ENCODE assay signal across 24 mouse cellular contexts in genomic region chr10:83234391-83234790, GRCm38 (mm10).
DNase-seq lines count a peak whose midpoint lies in the region; ATAC-seq and TF ChIP-seq lines count a peak whose summit lies in the region.
"Had no signal": no experiment of that assay in that cellular context is flagged by ENCODE, and none has a peak within 500 bp of the region (broad histone marks: within the 10 kb centered on the region; RNA-seq: fewer than 3 reads in every experiment).

No protein-coding gene starts in this region.

- intact Hi-C loops in heart, postnatal 14 days (cut with DNase I): no loop called here
- intact Hi-C loops in heart, adult 2 months (cut with DNase I): no loop called here

- no peak for TF ChIP-seq EP300 in heart, adult 2 months (IDR thresholded peaks at IDR 0.05; ENCODE audit: insufficient read depth, low read depth, low read length)
- TF ChIP-seq EP300 in lung, postnatal 0 days (IDR thresholded peaks at IDR 0.05): no peak

- H3K4me1 ChIP-seq in cerebellum, adult 2 months (ENCODE audit: control insufficient read depth, insufficient read depth, low read length): peaks cover 4% of the 10 kb centered on the region; the same call in 1 of the 2 replicates
- H3K4me1 ChIP-seq in heart, adult 2 months (ENCODE audit: control insufficient read depth, insufficient read depth, low read length): no peaks in the 10 kb centered on the region
- no peaks in the 10 kb centered on the region; the same call in 1 of the 2 replicates for H3K4me1 ChIP-seq in lung, embryonic 14.5 days (ENCODE audit: insufficient read depth)
- no peaks in the 10 kb centered on the region for H3K4me1 ChIP-seq in lung, postnatal 0 days (ENCODE audit: insufficient read depth, low read depth, low read length)
- H3K4me1 ChIP-seq in bone marrow macrophage, adult 2 months (ENCODE audit: control insufficient read depth, insufficient read depth, low read length): peaks cover 20% of the 10 kb centered on the region
- H3K4me1 ChIP-seq: hindbrain, embryonic 15.5 days; liver, embryonic 15.5 days; neural tube, embryonic 15.5 days had no signal

- H3K4me2 ChIP-seq in lung, embryonic 14.5 days: no peak overlapping the region
- no peak overlapping the region for H3K4me2 ChIP-seq in lung, postnatal 0 days (replicated peaks; ENCODE audit: low read depth, low read length)
- H3K4me2 ChIP-seq: hindbrain, embryonic 15.5 days; liver, embryonic 15.5 days; midbrain, embryonic 11.5 days; neural tube, embryonic 15.5 days had no signal

- no peak for TF ChIP-seq POLR2A in cerebellum, adult 2 months (IDR thresholded peaks at IDR 0.05; ENCODE audit: borderline replicate concordance, insufficient read depth, low read length)
- TF ChIP-seq POLR2A in heart, adult 2 months (IDR thresholded peaks at IDR 0.05; ENCODE audit: insufficient read depth, low read depth, low read length): no peak
- no peak for TF ChIP-seq POLR2A in bone marrow macrophage, adult 2 months (IDR thresholded peaks at IDR 0.05; ENCODE audit: borderline replicate concordance, low read depth, low read length)

- no peaks in the 10 kb centered on the region for H3K9me3 ChIP-seq in lung, embryonic 14.5 days (ENCODE audit: low read depth, low read length)
- H3K9me3 ChIP-seq in lung, postnatal 0 days (ENCODE audit: low read length): no peaks in the 10 kb centered on the region
- H3K9me3 ChIP-seq: forebrain, embryonic 10.5 days; hindbrain, embryonic 15.5 days; limb, embryonic 10.5 days; liver, embryonic 15.5 days; neural tube, embryonic 15.5 days had no signal

- H3K9ac ChIP-seq in heart, adult 2 months (ENCODE audit: low read depth, low read length): no peak overlapping the region
- H3K9ac ChIP-seq in lung, embryonic 14.5 days: no peak overlapping the region
- no peak overlapping the region for H3K9ac ChIP-seq in lung, postnatal 0 days (replicated peaks; ENCODE audit: low read depth)
- H3K9ac ChIP-seq: forebrain, postnatal 0 days; hindbrain, embryonic 15.5 days; liver, embryonic 15.5 days; neural tube, embryonic 15.5 days had no signal

- H3K36me3 ChIP-seq in heart, adult 2 months (ENCODE audit: control insufficient read depth, insufficient read depth, low read length): no peaks in the 10 kb centered on the region
- no peaks in the 10 kb centered on the region for H3K36me3 ChIP-seq in lung, embryonic 14.5 days (ENCODE audit: insufficient read depth)
- no peaks in the 10 kb centered on the region for H3K36me3 ChIP-seq in lung, postnatal 0 days (ENCODE audit: insufficient read depth, low read length)
- H3K36me3 ChIP-seq: forebrain, embryonic 10.5 days; hindbrain, embryonic 15.5 days; limb, embryonic 10.5 days; liver, embryonic 15.5 days; neural tube, embryonic 15.5 days had no signal

- no peaks in the 10 kb centered on the region for H3K27me3 ChIP-seq in cerebellum, adult 2 months (ENCODE audit: control insufficient read depth, insufficient read depth, low read length)
- no peaks in the 10 kb centered on the region for H3K27me3 ChIP-seq in heart, adult 2 months (ENCODE audit: control insufficient read depth, insufficient read depth, low read length)
- H3K27me3 ChIP-seq in lung, embryonic 14.5 days (ENCODE audit: insufficient read depth, low read length): no peaks in the 10 kb centered on the region
- H3K27me3 ChIP-seq in lung, postnatal 0 days (replicated peaks; ENCODE audit: insufficient read depth, low read length): no peaks in the 10 kb centered on the region
- H3K27me3 ChIP-seq: hindbrain, embryonic 15.5 days; liver, embryonic 15.5 days; neural tube, embryonic 15.5 days; Patski had no signal

- no peak for ATAC-seq in lung, embryonic 14.5 days (ENCODE audit: insufficient read depth)
- ATAC-seq in lung, postnatal 0 days: no peak
- ATAC-seq: CD4-positive, CD25-positive, alpha-beta regulatory T cell, adult 4 months; forebrain, postnatal 0 days; Patski had no signal

- no peaks in the 10 kb centered on the region for H3K79me2 ChIP-seq in heart, adult 2 months (replicated peaks; ENCODE audit: control insufficient read depth, insufficient read depth, low read length)

- 13% methylated on average over 4 of the region's 4 CpGs for WGBS in cerebellum, adult 2 months
- 41% methylated on average over 4 of the region's 4 CpGs for WGBS in heart, adult 2 months
- WGBS in lung, embryonic 14.5 days: 36% methylated on average over 4 of the region's 4 CpGs
- WGBS in lung, postnatal 0 days: 32% methylated on average over 4 of the region's 4 CpGs

- no peak overlapping the region for H3K27ac ChIP-seq in cerebellum, adult 2 months (ENCODE audit: insufficient read depth, low read length)
- H3K27ac ChIP-seq in heart, adult 2 months: no peak overlapping the region
- no peak overlapping the region for H3K27ac ChIP-seq in lung, embryonic 14.5 days (ENCODE audit: low read depth)
- H3K27ac ChIP-seq in lung, postnatal 0 days (ENCODE audit: low read length): no peak overlapping the region
- peak overlapping the region; percentile 34 for H3K27ac ChIP-seq in bone marrow macrophage, adult 2 months (ENCODE audit: insufficient read depth, low read depth, low read length)
- H3K27ac ChIP-seq: forebrain, embryonic 10.5 days; hindbrain, embryonic 15.5 days; left cerebral cortex, adult 2 months; limb, embryonic 10.5 days; liver, embryonic 15.5 days; neural tube, embryonic 15.5 days had no signal

- H3K4me3 ChIP-seq in cerebellum, adult 2 months (replicated peaks; ENCODE audit: insufficient read depth, low read depth, low read length): no peak overlapping the region
- H3K4me3 ChIP-seq in heart, adult 2 months: no peak overlapping the region
- H3K4me3 ChIP-seq in lung, embryonic 14.5 days (ENCODE audit: low read depth, low read length): no peak overlapping the region
- no peak overlapping the region for H3K4me3 ChIP-seq in lung, postnatal 0 days (ENCODE audit: low read depth, low read length)
- no peak overlapping the region for H3K4me3 ChIP-seq in bone marrow macrophage, adult 2 months (ENCODE audit: insufficient read depth, low read length)
- H3K4me3 ChIP-seq: forebrain, embryonic 10.5 days; hindbrain, embryonic 15.5 days; left cerebral cortex, adult 2 months; limb, embryonic 10.5 days; liver, embryonic 15.5 days; neural tube, embryonic 15.5 days had no signal

- peak; percentile 20 to 25 for DNase-seq in cerebellum, adult 2 months
- DNase-seq in cerebellum, adult 9-11 months: no peak
- peak; percentile 22 to 24 for DNase-seq in heart, postnatal 14 days
- DNase-seq in heart, adult 2 months: no peak
- peak; percentile 78 for DNase-seq in lung, embryonic 14.5 days
- no peak for DNase-seq in lung, postnatal 0 days (ENCODE audit: low spot score)
- DNase-seq: adrenal gland, adult 2 months; forebrain, postnatal 0 days; gastrocnemius, postnatal 14 days; heart, adult 11 months; liver; right cerebral cortex, adult 18-20 months; right cerebral cortex, postnatal 4 days; thymus, postnatal 14 days had no signal

- TF ChIP-seq CTCF in cerebellum, adult 2 months (IDR thresholded peaks at IDR 0.05; ENCODE audit: borderline replicate concordance, insufficient read depth, low read depth, low read length): no peak
- no peak for TF ChIP-seq CTCF in heart, adult 2 months (IDR thresholded peaks at IDR 0.05)
- TF ChIP-seq CTCF in lung, embryonic 14.5 days (IDR thresholded peaks at IDR 0.05; ENCODE audit: low read depth): no peak
- no peak for TF ChIP-seq CTCF in lung, postnatal 0 days (IDR thresholded peaks at IDR 0.05)
- TF ChIP-seq CTCF in bone marrow macrophage, adult 2 months (IDR thresholded peaks at IDR 0.05; ENCODE audit: low read depth, low read length): no peak

Comparison
In these comparisons a context has a peak if more than half of its experiments do, and no peak if none do; other contexts are left out.
1. DNase-seq: peak in cerebellum, adult 2 months (2 of 2), heart, postnatal 14 days (2 of 2) and lung, embryonic 14.5 days (single experiment); none in cerebellum, adult 9-11 months (single experiment), heart, adult 2 months (0 of 2) and lung, postnatal 0 days (single experiment).